Mouse (Mus musculus): ENCODE data around the gene H1fnt. TPM values are rescaled to one million over a fixed set of nuclear protein-coding genes. Genes with fewer than 3 reads are reported as not detected.

The H1fnt gene
- total and polyA plus RNA-seq, 2 experiments from 2014 or later: not detected

DNA sequence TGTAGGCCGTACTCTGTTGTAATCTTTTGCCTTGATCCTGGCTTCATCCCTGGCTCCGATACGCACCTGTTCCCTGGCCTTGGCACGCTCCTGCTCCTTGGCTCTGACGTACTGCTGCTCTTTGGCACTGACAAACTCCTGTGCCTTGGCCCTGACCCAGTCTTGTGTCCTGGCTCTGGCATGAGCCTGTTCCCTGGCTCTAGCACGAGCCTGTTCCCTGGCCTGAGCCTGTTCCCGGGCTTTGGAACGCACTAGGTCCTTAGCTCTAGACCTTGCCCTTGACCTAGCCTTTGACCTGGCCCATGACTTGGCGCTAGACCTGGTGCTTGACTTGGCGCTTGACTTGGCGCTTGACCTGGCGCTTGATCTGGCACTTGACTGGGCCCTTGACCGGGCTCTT, 822 bp downstream of the H1fnt start:
- Histone ChIP-seq H3K4me1 (ENCODE audit: insufficient read depth, low read length) (no peaks in the 10 kb centered on the region), H3K4me2 (ENCODE audit: low read depth, low read length, poor library complexity, severe bottlenecking) (no peak overlapping the region), H3K27me3 (ENCODE audit: insufficient read depth, low read length) (no peaks in the 10 kb centered on the region), H3K36me3 (ENCODE audit: insufficient read depth, low read length) (no peaks in the 10 kb centered on the region), H3K27ac (ENCODE audit: low read depth, low read length) (no peak overlapping the region), H3K9ac (replicated peaks; ENCODE audit: low read length, poor library complexity, severe bottlenecking) (no peak overlapping the region), H3K9me3 (ENCODE audit: low read length) (no peaks in the 10 kb centered on the region), H3K4me3 (ENCODE audit: low read depth, low read length) (no peak overlapping the region)
- DNase-seq (ENCODE audit: low spot score): peak; percentile 2
- ATAC-seq (ENCODE audit: low FRiP score): no peak
- TF ChIP-seq CTCF (IDR thresholded peaks at IDR 0.05): no peak
- 91% methylated on average over 13 of the region's 13 CpGs for WGBS

DNA sequence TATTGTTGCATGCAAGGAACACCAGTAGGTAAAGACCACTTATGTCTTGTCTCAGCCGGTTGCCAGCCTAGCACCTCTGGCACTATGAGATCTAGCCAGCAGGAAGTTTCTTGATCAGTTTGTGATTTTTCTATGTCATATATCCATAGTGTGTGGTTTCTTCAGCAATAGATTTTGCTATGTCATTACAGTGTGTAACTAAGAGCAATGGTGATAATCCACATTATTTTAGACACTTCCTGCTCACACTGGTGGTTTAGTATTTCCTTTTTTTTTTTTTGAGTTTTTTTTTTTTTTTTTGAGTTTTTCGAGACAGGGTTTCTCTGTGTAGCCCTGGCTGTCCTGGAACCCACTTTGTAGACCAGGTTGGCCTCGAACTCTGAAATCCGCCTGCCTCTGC, 21.7 kb downstream of the H1fnt start:
- H3K27ac ChIP-seq (ENCODE audit: low read depth, low read length): no peak overlapping the region
- 91% methylated on average over 4 of the region's 4 CpGs for WGBS

DNA sequence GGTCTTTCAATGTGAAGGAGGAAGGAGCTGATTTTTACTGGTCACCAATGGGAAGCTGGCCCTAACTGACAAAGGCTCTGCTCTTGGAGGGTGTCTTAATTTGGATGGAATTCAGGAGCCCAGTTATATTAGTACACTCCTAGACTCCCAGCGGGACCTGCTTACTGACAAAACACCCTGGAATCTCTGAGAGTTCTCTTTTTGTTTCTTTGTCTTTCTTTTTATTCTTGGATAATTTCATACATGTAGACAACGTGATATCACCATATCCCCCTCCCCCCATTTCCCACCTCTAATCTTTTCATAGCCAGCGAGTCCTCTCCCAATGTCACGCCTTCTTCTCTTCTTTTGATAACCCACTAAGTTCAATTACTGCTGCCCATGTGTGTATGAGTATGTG, 22.7 kb downstream of the H1fnt start, which contains the start of gene Olfr286:
Olfr286 (minus strand) TSS at position 101 of the 400 bp plus-strand sequence.
- Histone ChIP-seq H3K4me2 (ENCODE audit: low read depth, low read length, poor library complexity, severe bottlenecking) (no peak within 1 kb of the TSS), H3K4me3 (ENCODE audit: low read depth, low read length) (no peak within 1 kb of the TSS), H3K4me1 (ENCODE audit: insufficient read depth, low read length) (no peaks in the 10 kb centered on the region), H3K27ac (ENCODE audit: low read depth, low read length) (no peak within 1 kb of the TSS), H3K27me3 (ENCODE audit: insufficient read depth, low read length) (no peaks in the 10 kb centered on the region), H3K9me3 (ENCODE audit: low read length) (no peaks in the 10 kb centered on the region), H3K9ac (replicated peaks; ENCODE audit: low read length, poor library complexity, severe bottlenecking) (no peak within 1 kb of the TSS), H3K36me3 (ENCODE audit: insufficient read depth, low read length) (no peaks in the 10 kb centered on the region)
- WGBS: 84% methylated on average over 4 of the region's 4 CpGs
- no peak for TF ChIP-seq CTCF (IDR thresholded peaks at IDR 0.05)
- no peak for DNase-seq (ENCODE audit: low spot score)
- ATAC-seq (ENCODE audit: low FRiP score): no peak

More for the DNA sequence above, 21.7 kb downstream of the H1fnt start:
- no peaks in the 10 kb centered on the region for H3K27me3 ChIP-seq (ENCODE audit: insufficient read depth, low read length)
- H3K4me1 ChIP-seq (ENCODE audit: insufficient read depth, low read length): no peaks in the 10 kb centered on the region
- no peaks in the 10 kb centered on the region for H3K9me3 ChIP-seq (ENCODE audit: low read length)
- H3K4me2 ChIP-seq (ENCODE audit: low read depth, low read length, poor library complexity, severe bottlenecking): no peak overlapping the region
- H3K36me3 ChIP-seq (ENCODE audit: insufficient read depth, low read length): no peaks in the 10 kb centered on the region
- H3K9ac ChIP-seq (replicated peaks; ENCODE audit: low read length, poor library complexity, severe bottlenecking): no peak overlapping the region
- no peak for ATAC-seq (ENCODE audit: low FRiP score)
- no peak for TF ChIP-seq CTCF (IDR thresholded peaks at IDR 0.05)
- H3K4me3 ChIP-seq (ENCODE audit: low read depth, low read length): no peak overlapping the region
- DNase-seq (ENCODE audit: low spot score): no peak

DNA sequence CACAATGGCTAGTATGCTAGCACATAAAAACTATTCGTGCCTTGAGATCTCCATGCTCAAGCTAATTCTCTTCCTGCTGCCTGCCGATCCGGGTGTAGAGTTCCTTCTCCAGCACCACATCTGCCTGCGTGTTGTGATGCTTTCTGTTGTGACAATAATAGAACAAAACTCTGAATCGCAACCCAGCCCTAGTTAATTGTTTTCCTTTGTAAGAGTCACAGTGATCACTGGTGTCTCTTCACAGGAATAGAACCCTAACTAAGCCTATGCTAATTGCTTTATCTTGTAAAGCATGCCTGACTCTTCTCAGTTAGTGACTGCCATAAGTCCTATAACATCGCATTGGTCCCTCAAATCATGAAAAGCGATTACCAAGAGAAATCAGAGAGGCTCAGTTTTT, 31.0 kb downstream of the H1fnt start:
- DNase-seq (ENCODE audit: low spot score) (no peak), ATAC-seq (ENCODE audit: low FRiP score) (no peak)
- Histone ChIP-seq H3K36me3 (ENCODE audit: insufficient read depth, low read length) (no peaks in the 10 kb centered on the region), H3K27ac (ENCODE audit: low read depth, low read length) (no peak overlapping the region), H3K4me2 (ENCODE audit: low read depth, low read length, poor library complexity, severe bottlenecking) (no peak overlapping the region), H3K27me3 (ENCODE audit: insufficient read depth, low read length) (no peaks in the 10 kb centered on the region), H3K4me3 (ENCODE audit: low read depth, low read length) (no peak overlapping the region), H3K9ac (replicated peaks; ENCODE audit: low read length, poor library complexity, severe bottlenecking) (no peak overlapping the region), H3K9me3 (ENCODE audit: low read length) (no peaks in the 10 kb centered on the region), H3K4me1 (ENCODE audit: insufficient read depth, low read length) (no peaks in the 10 kb centered on the region)
- 69% methylated on average over 7 of the region's 7 CpGs for WGBS
- TF ChIP-seq CTCF (IDR thresholded peaks at IDR 0.05): no peak

DNA sequence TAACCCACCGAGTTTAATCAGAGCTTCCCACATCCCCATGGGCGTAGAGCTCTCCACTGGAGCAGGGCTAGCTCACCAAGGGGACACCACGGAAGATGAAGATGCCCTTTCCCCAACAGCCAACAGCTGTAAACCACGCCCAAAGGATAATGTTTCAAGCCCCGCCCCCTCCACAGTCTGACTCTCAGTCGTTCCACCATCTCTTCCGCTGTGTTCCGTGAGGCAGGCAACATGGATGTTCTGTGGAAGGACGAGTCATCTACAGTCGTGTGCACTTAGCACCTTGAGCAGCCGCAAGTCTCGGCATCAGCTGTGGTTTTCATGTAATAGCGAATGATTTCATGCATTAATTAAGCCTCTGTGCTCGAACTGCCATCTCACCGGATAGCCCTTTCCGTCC, 31.5 kb downstream of the H1fnt start:
- H3K9ac ChIP-seq (replicated peaks; ENCODE audit: low read length, poor library complexity, severe bottlenecking): no peak overlapping the region
- no peaks in the 10 kb centered on the region for H3K27me3 ChIP-seq (ENCODE audit: insufficient read depth, low read length)
- H3K27ac ChIP-seq (ENCODE audit: low read depth, low read length): no peak overlapping the region
- H3K9me3 ChIP-seq (ENCODE audit: low read length): no peaks in the 10 kb centered on the region
- no peaks in the 10 kb centered on the region for H3K4me1 ChIP-seq (ENCODE audit: insufficient read depth, low read length)
- peak; percentile 2 for DNase-seq (ENCODE audit: low spot score)
- H3K36me3 ChIP-seq (ENCODE audit: insufficient read depth, low read length): no peaks in the 10 kb centered on the region
- H3K4me3 ChIP-seq (ENCODE audit: low read depth, low read length): no peak overlapping the region
- ATAC-seq (ENCODE audit: low FRiP score): no peak
- H3K4me2 ChIP-seq (ENCODE audit: low read depth, low read length, poor library complexity, severe bottlenecking): no peak overlapping the region
- WGBS: 51% methylated on average over 16 of the region's 16 CpGs
- TF ChIP-seq CTCF (IDR thresholded peaks at IDR 0.05): no peak

DNA sequence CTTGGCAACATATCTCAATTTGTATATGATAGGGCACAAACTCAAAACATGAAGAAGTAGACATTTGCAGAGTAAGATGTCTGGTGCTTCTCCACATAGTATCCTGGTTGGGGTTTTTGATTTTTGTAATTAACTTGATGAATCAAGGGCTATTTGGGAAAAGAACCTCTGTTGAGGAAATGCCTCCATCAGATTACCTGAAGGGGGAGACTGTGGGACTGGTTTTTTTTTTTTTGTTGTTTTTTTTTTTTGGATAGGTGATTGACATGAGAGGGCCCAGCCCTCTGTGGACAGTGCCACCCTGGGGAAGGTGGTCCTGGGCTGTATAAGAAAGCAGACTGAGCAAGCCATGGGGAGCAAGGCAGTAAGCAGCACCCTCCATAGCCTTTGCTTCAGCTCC, 34.7 kb downstream of the H1fnt start:
- no peak for ATAC-seq (ENCODE audit: low FRiP score)
- no peak for TF ChIP-seq CTCF (IDR thresholded peaks at IDR 0.05)
- no peaks in the 10 kb centered on the region for H3K4me1 ChIP-seq (ENCODE audit: insufficient read depth, low read length)

More for the DNA sequence above, 34.7 kb downstream of the H1fnt start:
- no peak for DNase-seq (ENCODE audit: low spot score)
- Histone ChIP-seq H3K36me3 (ENCODE audit: insufficient read depth, low read length) (no peaks in the 10 kb centered on the region), H3K9me3 (ENCODE audit: low read length) (no peaks in the 10 kb centered on the region), H3K27me3 (ENCODE audit: insufficient read depth, low read length) (no peaks in the 10 kb centered on the region), H3K27ac (ENCODE audit: low read depth, low read length) (no peak overlapping the region), H3K4me2 (ENCODE audit: low read depth, low read length, poor library complexity, severe bottlenecking) (no peak overlapping the region), H3K9ac (replicated peaks; ENCODE audit: low read length, poor library complexity, severe bottlenecking) (no peak overlapping the region), H3K4me3 (ENCODE audit: low read depth, low read length) (no peak overlapping the region)

Measured in midbrain, postnatal 0 days (tissue).